Mouse (Mus musculus) MEL (cell line): Measurements from ENCODE around the gene Itga9.

Experiments
- CTCF ChIP-seq, 3 experiments: IDR thresholded peaks in 2 of 3; conservative IDR thresholded peaks in 1 of 3; 2 replicates each; pipeline ENCODE4 v1.5.1; 2011 to 2012; ENCODE audit warnings: low read length in 3 of 3, low read depth in 2 of 3, mild to moderate bottlenecking in 2 of 3, improper control_type of control experiment in 1 of 3, inconsistent platforms in 1 of 3, mixed read lengths in 1 of 3, moderate library complexity in 1 of 3; ENCODE audit not compliant: control insufficient read depth in 1 of 3, insufficient read depth in 1 of 3, poor library complexity in 1 of 3, severe bottlenecking in 1 of 3
- MYB ChIP-seq: IDR thresholded peaks from 2 replicates; pipeline ENCODE4 v1.6.1; 2011; ENCODE audit warnings: mild to moderate bottlenecking, low read depth, low read length, improper control_type of control experiment
- POLR2A ChIP-seq, 2 experiments: IDR thresholded peaks; 2 replicates each; pipeline ENCODE4 v1.6.1; 2011 to 2012; ENCODE audit warnings: low read length in 2 of 2, mild to moderate bottlenecking in 2 of 2, control low read depth in 1 of 2, improper control_type of control experiment in 1 of 2, low read depth in 1 of 2, moderate library complexity in 1 of 2; ENCODE audit not compliant: control insufficient read depth in 1 of 2, insufficient read depth in 1 of 2, poor library complexity in 1 of 2
- SIN3A ChIP-seq: IDR thresholded peaks from 2 replicates; pipeline ENCODE4 v1.6.1; 2012; ENCODE audit warnings: low read length, improper control_type of control experiment, inconsistent platforms
- SMC3 ChIP-seq: IDR thresholded peaks from 2 replicates; pipeline ENCODE4 v1.6.1; 2011; ENCODE audit warnings: low read depth, low read length, improper control_type of control experiment
- ZNF384 ChIP-seq: IDR thresholded peaks from 2 replicates; pipeline ENCODE4 v1.6.1; 2012; ENCODE audit warnings: low read depth, mild to moderate bottlenecking, inconsistent platforms, low read length, improper control_type of control experiment

DNA sequence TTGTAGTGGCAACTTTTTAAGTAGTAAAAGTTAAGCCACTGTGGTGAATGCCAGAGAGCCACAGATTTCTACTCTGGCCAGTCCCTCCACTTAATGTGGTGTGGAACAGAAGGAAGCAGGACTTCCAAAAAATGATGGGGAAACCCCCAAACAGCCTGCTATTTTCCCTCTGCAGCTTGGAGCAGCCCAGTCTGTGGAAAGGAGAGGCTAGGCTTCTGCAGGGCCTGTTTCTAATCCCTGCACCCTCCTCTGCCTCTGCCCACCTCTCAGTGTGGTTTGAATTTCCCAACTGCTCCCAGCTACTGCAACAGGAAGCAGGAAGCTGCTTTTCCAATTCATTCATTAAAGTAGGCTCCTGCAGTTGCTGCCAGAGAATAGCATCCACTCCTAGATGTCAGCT is 158.6 kb downstream of the Itga9 start:
- no peak for TF ChIP-seq CTCF (IDR thresholded peaks at IDR 0.05 in 2 of 3, conservative IDR thresholded peaks at IDR 0.05 in 1 of 3; ENCODE audit: control insufficient read depth in 1 of 3, insufficient read depth in 1 of 3, low read depth in 2 of 3, low read length in 3 of 3, poor library complexity in 1 of 3, severe bottlenecking in 1 of 3)
- no peak for TF ChIP-seq POLR2A (IDR thresholded peaks at IDR 0.05; ENCODE audit: control insufficient read depth in 1 of 2, insufficient read depth in 1 of 2, low read depth in 1 of 2, low read length in 2 of 2, poor library complexity in 1 of 2)
- TF ChIP-seq SMC3, result no peak
- TF ChIP-seq ZNF384, result no peak
- no peak for TF ChIP-seq MYB
- no peak for TF ChIP-seq SIN3A
